Mouse (Mus musculus) stomach, postnatal 0 days (tissue): ENCODE data around the gene Tmem88b. TPM values are rescaled to one million over a fixed set of nuclear protein-coding genes. Genes with fewer than 3 reads are reported as not detected.

Source experiments
- ATAC-seq: fragments of 200-750 bp; cut with Nextera tagmentation; 2 replicates; pipeline ENCODE4 v1.8.0; 2017; ENCODE audit not compliant: low FRiP score, low TSS enrichment
- DNase-seq: peaks from one replicate; pipeline ENCODE4 v3.0.0-alpha.2; 2016; ENCODE audit warnings: low spot score
- H3K27ac ChIP-seq: fragments of 300-500 bp; sonication (generic); replicated peaks from 2 replicates; pipeline ENCODE4 v1.5.1; 2014; ENCODE audit warnings: mild to moderate bottlenecking, control low read depth
- H3K27me3 ChIP-seq: fragments of 300-500 bp; sonication (generic); 2 replicates; pipeline ENCODE4 v1.6.1; 2014; ENCODE audit warnings: low read length; ENCODE audit not compliant: control insufficient read depth, insufficient read depth
- H3K36me3 ChIP-seq: fragments of 300-500 bp; sonication (generic); 2 replicates; pipeline ENCODE4 v1.6.1; 2014; ENCODE audit warnings: low read length, mixed read lengths; ENCODE audit not compliant: control insufficient read depth, insufficient read depth
- H3K4me1 ChIP-seq: fragments of 300-500 bp; sonication (generic); replicated peaks from 2 replicates; pipeline ENCODE4 v1.6.1; 2014; ENCODE audit warnings: antibody characterized with exemption; ENCODE audit not compliant: control insufficient read depth, insufficient read depth
- H3K4me2 ChIP-seq: fragments of 300-500 bp; sonication (generic); replicated peaks from 2 replicates; pipeline ENCODE4 v1.6.1; 2014; ENCODE audit warnings: low read depth, mild to moderate bottlenecking, control low read depth, moderate library complexity
- H3K4me3 ChIP-seq: fragments of 300-500 bp; sonication (generic); 2 replicates; pipeline ENCODE4 v1.5.1; 2014; ENCODE audit warnings: low read depth, low read length, control low read depth
- H3K9ac ChIP-seq: fragments of 300-500 bp; sonication (generic); 2 replicates; pipeline ENCODE4 v1.6.1; 2014; ENCODE audit warnings: mild to moderate bottlenecking, low read length, control low read depth, mixed read lengths
- H3K9me3 ChIP-seq: fragments of 300-500 bp; sonication (generic); 2 replicates; pipeline ENCODE4 v1.6.1; 2016; ENCODE audit warnings: low read length; ENCODE audit not compliant: control insufficient read depth
- CTCF ChIP-seq: IDR thresholded peaks from 2 replicates; pipeline ENCODE4 v1.5.1; 2016; ENCODE audit warnings: antibody characterized with exemption, low read depth, mild to moderate bottlenecking, moderate library complexity
- EP300 ChIP-seq: optimal IDR thresholded peaks from 2 replicates; pipeline ENCODE3; 2016; ENCODE audit warnings: antibody characterized with exemption
- WGBS: fragments of 180-500 bp; shearing (Covaris S2); extraction: QIAGEN DNeasy Blood & Tissue Kit; methylation state at CpG from one replicate; pipeline ENCODE4 v1.1.7; 2014; 5-methylcytosine and 5-hydroxymethylcytosine counted together
- polyA plus RNA-seq: library from polyadenylated mRNA; unstranded; fragments of >200 nt; fragmentation: Nextera tagmentation; extraction: Ambion mirVana; gene quantifications from 2 replicates; pipeline ENCODE4 v1.2.1, GENCODE M21; 2015

The Tmem88b gene
- polyA plus RNA-seq, 1 experiment from 2014 or later, result 0.13 TPM

GRCm38 (mm10) chr4:155761356-155762099 lies 24.1 kb downstream of the Tmem88b start:
- Histone ChIP-seq H3K4me1 (no peaks in the 10 kb centered on the region; the same call in 1 of the 2 replicates), H3K27ac (no peak overlapping the region), H3K4me3 (peak overlapping the region; percentile 68), H3K4me2 (peak overlapping the region; percentile 94), H3K9ac (peak overlapping the region; percentile 73), H3K36me3 (no peaks in the 10 kb centered on the region; the same call in 1 of the 2 replicates), H3K27me3 (no peaks in the 10 kb centered on the region), H3K9me3 (no peaks in the 10 kb centered on the region)
- DNase-seq (no peak), ATAC-seq (peak; percentile 5; the same call in 1 of the 2 replicates)
- WGBS, result 1% methylated on average over 28 of the region's 28 CpGs
- TF ChIP-seq EP300, result no peak
- no peak for TF ChIP-seq CTCF

DNA sequence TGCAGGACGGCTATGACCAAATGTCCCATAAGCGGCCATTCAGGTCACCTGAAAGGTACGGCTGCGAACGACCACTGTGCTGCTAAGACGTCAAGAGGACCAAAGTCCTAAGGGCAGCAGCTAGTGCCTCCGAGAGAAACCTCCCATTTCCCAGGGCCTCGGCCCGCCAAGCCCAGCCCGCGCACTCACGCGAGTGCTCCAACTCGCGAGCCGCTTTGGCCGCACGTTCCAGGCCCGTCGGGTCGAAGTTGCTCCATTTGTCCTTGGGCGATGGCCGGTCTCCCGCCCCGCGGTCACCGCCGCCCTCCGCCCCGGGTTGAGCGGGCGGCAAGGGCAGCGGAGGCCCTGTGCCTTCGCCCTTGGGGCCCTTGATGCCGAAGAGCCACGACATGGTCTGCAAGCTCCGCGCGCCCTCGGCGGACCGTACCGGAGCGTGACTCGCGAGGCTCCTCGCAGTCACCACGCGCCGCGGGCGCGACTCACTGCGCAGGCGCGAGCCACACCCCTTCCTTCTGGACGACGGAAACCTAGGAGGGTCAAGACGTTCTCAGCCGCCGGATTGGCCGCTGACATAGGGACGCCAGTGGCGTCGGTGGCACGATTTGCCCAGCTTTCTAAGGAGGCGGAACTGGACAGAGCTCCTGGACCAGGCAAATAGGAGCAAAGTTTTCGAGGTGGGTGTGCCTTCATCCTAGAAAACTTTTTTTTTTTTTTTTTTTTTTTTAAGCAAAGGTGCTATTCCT lies 24.9 kb downstream of the Tmem88b start, which contains the start of gene Atad3a:
Gene Atad3a, minus strand, starts transcription at position 481 of the 743 bp plus-strand sequence.
- WGBS, result under 1% methylated on average over 54 of the region's 68 CpGs

GRCm38 (mm10) chr4:155759862-155760612 lies 25.6 kb downstream of the Tmem88b start:
- peak; percentile 58 for DNase-seq
- peak overlapping the region; percentile 68 for H3K4me3 ChIP-seq
- ATAC-seq, result peak; percentile 41; the same call in 1 of the 2 replicates
- peaks cover 8% of the 10 kb centered on the region for H3K36me3 ChIP-seq
- 1% methylated on average over 10 of the region's 10 CpGs for WGBS
- H3K9ac ChIP-seq, result peak overlapping the region; percentile 79
- H3K27ac ChIP-seq, result peak overlapping the region; percentile 56; the same call in 1 of the 2 replicates
- H3K4me2 ChIP-seq, result peak overlapping the region; percentile 92
- no peaks in the 10 kb centered on the region; the same call in 1 of the 2 replicates for H3K4me1 ChIP-seq
- no peaks in the 10 kb centered on the region for H3K9me3 ChIP-seq
- H3K27me3 ChIP-seq, result no peaks in the 10 kb centered on the region
- TF ChIP-seq EP300 (no peak), CTCF (peak; percentile 62)

More for the DNA sequence above, 24.9 kb downstream of the Tmem88b start, which contains the start of gene Atad3a:
- no peak for TF ChIP-seq EP300
- TF ChIP-seq CTCF, result no peak
- Histone ChIP-seq H3K4me2 (peak within 1 kb of the TSS; percentile 94), H3K4me3 (peak within 1 kb of the TSS; percentile 68), H3K36me3 (peaks cover 1% of the 10 kb centered on the region), H3K27ac (peak within 1 kb of the TSS; percentile 56; the same call in 1 of the 2 replicates), H3K27me3 (no peaks in the 10 kb centered on the region), H3K9ac (peak within 1 kb of the TSS; percentile 79), H3K9me3 (no peaks in the 10 kb centered on the region), H3K4me1 (no peaks in the 10 kb centered on the region; the same call in 1 of the 2 replicates)
- DNase-seq, result peak; percentile 97
- ATAC-seq, result peak; percentile 98

DNA sequence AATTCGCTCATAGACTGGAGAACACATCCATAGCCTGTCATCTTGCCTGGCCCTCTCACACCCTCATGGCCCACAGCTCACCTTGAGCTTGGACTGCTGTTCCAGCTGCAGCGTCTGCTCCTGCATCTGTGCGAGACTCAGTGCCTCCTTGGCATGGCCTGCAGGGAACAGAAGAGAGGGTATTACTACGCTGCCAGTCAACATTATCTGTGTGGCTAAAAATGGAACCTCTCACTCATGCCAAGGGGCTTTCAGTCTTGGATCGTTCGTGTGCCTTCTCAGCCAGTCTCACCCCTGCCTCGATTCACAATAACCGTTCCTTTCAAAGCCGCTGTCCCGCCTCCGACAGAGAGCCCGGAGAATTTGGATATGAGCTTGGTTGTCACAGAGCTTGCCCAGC lies 28.7 kb downstream of the Tmem88b start:
- 88% methylated on average over 12 of the region's 12 CpGs for WGBS
- TF ChIP-seq CTCF, result no peak
- no peak for TF ChIP-seq EP300
- ATAC-seq, result no peak
- Histone ChIP-seq H3K4me2 (no peak overlapping the region), H3K9me3 (no peaks in the 10 kb centered on the region), H3K36me3 (peaks cover 20% of the 10 kb centered on the region), H3K4me1 (no peaks in the 10 kb centered on the region; the same call in 1 of the 2 replicates), H3K27ac (no peak overlapping the region), H3K9ac (no peak overlapping the region), H3K4me3 (no peak overlapping the region), H3K27me3 (no peaks in the 10 kb centered on the region)
- DNase-seq, result no peak

DNA sequence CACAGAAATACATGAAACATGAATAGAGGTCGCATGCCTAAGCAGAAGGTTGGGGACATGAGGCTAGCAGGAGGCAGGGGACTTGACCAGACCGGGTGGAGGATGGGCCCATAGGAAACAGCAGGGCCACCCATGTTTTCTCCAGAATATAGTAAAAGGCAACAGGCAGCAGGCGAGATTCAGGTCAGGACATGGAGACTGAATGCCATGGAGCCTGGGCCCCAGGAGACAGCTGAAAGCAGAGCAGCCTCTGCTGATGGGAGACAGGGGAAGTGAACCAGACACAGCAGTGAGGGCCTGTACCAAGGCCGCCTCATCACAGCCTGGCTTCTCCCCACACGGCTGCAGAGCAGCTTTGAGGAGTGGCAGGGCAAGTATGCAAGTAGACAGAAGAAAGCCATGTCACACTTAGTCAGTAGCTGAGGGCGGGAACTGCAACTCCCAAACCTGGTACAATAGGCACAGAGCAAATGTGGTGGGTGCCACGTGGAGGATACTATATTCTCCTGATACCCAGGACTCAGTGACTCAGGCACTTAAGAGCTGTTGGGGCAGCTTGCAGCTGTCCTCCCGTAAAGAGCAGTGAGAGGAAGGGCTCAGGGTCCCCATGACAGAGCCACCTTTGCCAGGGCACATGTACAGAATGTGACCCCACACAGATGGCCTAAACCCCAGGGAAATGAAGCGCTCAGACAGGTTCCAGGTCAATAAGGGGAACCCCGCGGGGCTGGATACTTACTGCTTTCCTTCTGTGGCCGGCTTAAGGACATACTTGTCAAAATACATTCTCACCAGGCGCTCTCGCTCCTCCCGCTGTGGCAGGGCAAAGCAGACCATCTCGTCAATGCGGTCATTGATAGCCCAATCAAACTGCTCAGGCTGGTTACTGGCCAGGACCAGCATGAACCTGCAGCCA lies 38.8 kb downstream of the Tmem88b start:
- H3K4me1 ChIP-seq, result no peaks in the 10 kb centered on the region
- TF ChIP-seq EP300, result no peak
- TF ChIP-seq CTCF, result no peak
- no peak overlapping the region for H3K27ac ChIP-seq
- ATAC-seq, result peak; percentile 16; the same call in 1 of the 2 replicates
- no peaks in the 10 kb centered on the region for H3K9me3 ChIP-seq
- DNase-seq, result no peak
- peaks cover 27% of the 10 kb centered on the region for H3K36me3 ChIP-seq
- H3K27me3 ChIP-seq, result no peaks in the 10 kb centered on the region
- 90% methylated on average over 17 of the region's 17 CpGs for WGBS
- H3K4me2 ChIP-seq, result no peak overlapping the region
- H3K9ac ChIP-seq, result no peak overlapping the region
- H3K4me3 ChIP-seq, result no peak overlapping the region
